Mouse (Mus musculus): ENCODE measurements around the gene Plg.

DNA sequence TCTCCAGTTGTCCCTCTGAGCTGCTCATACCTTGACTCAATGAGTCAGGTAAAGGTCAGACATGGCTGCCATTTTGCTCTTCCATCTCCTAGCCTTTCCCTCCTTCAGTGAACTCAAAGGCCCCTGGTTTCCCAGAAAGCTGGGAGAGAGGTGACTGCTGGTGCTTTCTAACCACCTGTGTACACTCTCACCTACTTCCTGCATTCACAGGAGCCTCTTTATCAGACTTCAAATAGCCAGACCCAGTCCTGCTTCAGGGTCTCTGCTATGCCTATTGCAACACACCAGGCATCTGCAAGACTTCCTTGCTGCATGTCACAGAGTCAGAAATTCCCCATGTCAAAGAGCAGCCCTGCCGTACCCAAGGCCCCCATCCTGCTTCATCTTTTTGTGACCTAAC lies 30.9 kb upstream of the Plg start:
- no peak for TF ChIP-seq CTCF (IDR thresholded peaks at IDR 0.05)
- TF ChIP-seq EP300 (IDR thresholded peaks at IDR 0.05), result no peak

Measured in lung, postnatal 0 days (tissue).